ENCODE assay signal across 25 mouse cellular contexts in genomic region chr6:99467831-99468230, GRCm38 (mm10). TPM values are rescaled to one million over a fixed set of nuclear protein-coding genes. Genes with fewer than 3 reads are reported as not detected.
DNase-seq lines count a peak whose midpoint lies in the region; ATAC-seq and TF ChIP-seq lines count a peak whose summit lies in the region.
"Had no signal": no experiment of that assay in that cellular context is flagged by ENCODE, and none has a peak within 500 bp of the region (broad histone marks: within the 10 kb centered on the region; RNA-seq: fewer than 3 reads in every experiment).

No protein-coding gene starts in this region.

- peak; percentile 68 for ATAC-seq in megakaryocyte progenitor cell, adult 5-6 weeks (replicated peaks; ENCODE audit: poor library complexity)
- ATAC-seq in inflammation-experienced regulatory T-cells, adult 6 months, result no peak
- ATAC-seq: forebrain, embryonic 14.5 days; forebrain, postnatal 0 days; hindbrain, embryonic 16.5 days; intestine, embryonic 16.5 days had no signal

- peaks cover 21% of the 10 kb centered on the region for H3K4me1 ChIP-seq in embryonic fibroblast, embryonic 13.5 days (ENCODE audit: control insufficient read depth, insufficient read depth, low read length)

- H3K27ac ChIP-seq in embryonic fibroblast, embryonic 13.5 days (ENCODE audit: insufficient read depth, low read length), result peak overlapping the region; percentile 29; the same call in 1 of the 2 replicates
- H3K27ac ChIP-seq: heart, adult 2 months; heart, embryonic 10.5 days; heart, embryonic 13.5 days; hindbrain, embryonic 13.5 days had no signal

- no peak for TF ChIP-seq CTCF in embryonic fibroblast, embryonic 13.5 days (IDR thresholded peaks at IDR 0.05; ENCODE audit: borderline replicate concordance, insufficient read depth, low read length)

- peak; percentile 60 for DNase-seq in retina, embryonic 14.5 days (ENCODE audit: low spot score)
- no peak for DNase-seq in retina, postnatal 1 day
- DNase-seq in Muller cell, postnatal 12 days (ENCODE audit: inconsistent ontology term), result peak; percentile 30
- no peak for DNase-seq in thymus, postnatal 14 days
- no peak for DNase-seq in urinary bladder, adult 18-20 months (ENCODE audit: low spot score in 2 of 2)
- DNase-seq: adrenal gland, postnatal 10 days; adrenal gland, postnatal 36 days; B cell, adult 2 months; cerebellum, adult 18-20 months; cerebellum, adult 9-11 months; cerebellum, postnatal 36 days; forebrain, postnatal 0 days; gastrocnemius, postnatal 25 days; heart, adult 2 months; heart, postnatal 14 days; heart, postnatal 4 days had no signal

- H3K4me3 ChIP-seq in embryonic fibroblast, embryonic 13.5 days (ENCODE audit: insufficient read depth, low read length), result no peak overlapping the region
- H3K4me3 ChIP-seq: heart, adult 2 months; heart, embryonic 10.5 days; heart, embryonic 13.5 days; hindbrain, embryonic 13.5 days had no signal

- TF ChIP-seq POLR2A in embryonic fibroblast, embryonic 13.5 days (IDR thresholded peaks at IDR 0.05; ENCODE audit: low read depth, low read length), result no peak

RNA-seq across cellular contexts. Expression of gene Foxp1, which starts 54.7 kb away (rescaled TPM):
- polyA plus RNA-seq in embryonic fibroblast, embryonic 13.5 days (2011; ENCODE audit: insufficient read length, low read depth, missing spikeins), result 135 and 137 TPM in 2 replicates
- 72.1 and 97.3 TPM in 2 replicates for total RNA-seq in megakaryocyte progenitor cell, adult 5-6 weeks (2015)
- total RNA-seq in megakaryocyte progenitor cell, adult 5-6 weeks (2017), result 49.5 and 50.1 TPM in 2 replicates
- 100 to 1,000 TPM in 2 of 3 experiments, 10 to 100 TPM in 1; 83.3 to 273 (median 271) TPM for polyA plus RNA-seq in inflammation-experienced regulatory T-cells, adult 6 months (2017; shearing (Covaris generic))

Comparison
In these comparisons a context has a peak if more than half of its experiments do, and no peak if none do; other contexts are left out.
1. DNase-seq: peak in retina, embryonic 14.5 days (single experiment) and Muller cell, postnatal 12 days (single experiment); none in retina, postnatal 1 day (single experiment), thymus, postnatal 14 days (single experiment) and urinary bladder, adult 18-20 months (0 of 2).